Mouse (Mus musculus) cortical plate, adult 2 months (tissue): ENCODE results near the gene Pnkd. TPM values are rescaled to one million over a fixed set of nuclear protein-coding genes. Genes with fewer than 3 reads are reported as not detected.

Experiments
- H3K27ac ChIP-seq: fragments of 200-500 bp; 2 replicates; pipeline ENCODE4 v1.5.1; 2012; ENCODE audit warnings: low read length, control low read depth, inconsistent platforms; ENCODE audit not compliant: insufficient read depth
- H3K4me1 ChIP-seq: fragments of 200-500 bp; 2 replicates; pipeline ENCODE4 v1.6.1; 2011; ENCODE audit warnings: low read length; ENCODE audit not compliant: control insufficient read depth, insufficient read depth
- H3K4me3 ChIP-seq: fragments of 200-500 bp; 2 replicates; pipeline ENCODE4 v1.5.1; 2011; ENCODE audit warnings: mild to moderate bottlenecking, low read length, control low read depth; ENCODE audit not compliant: insufficient read depth
- CTCF ChIP-seq: fragments of 200-500 bp; IDR thresholded peaks from 2 replicates; pipeline ENCODE4 v1.5.1; 2011; ENCODE audit warnings: mild to moderate bottlenecking, control low read depth, low read length; ENCODE audit not compliant: insufficient read depth; ENCODE audit errors: extremely low read depth
- POLR2A ChIP-seq: fragments of 200-500 bp; IDR thresholded peaks from 2 replicates; pipeline ENCODE4 v1.6.1; 2011; ENCODE audit warnings: mild to moderate bottlenecking, low read length, control low read depth; ENCODE audit not compliant: insufficient read depth; ENCODE audit errors: extremely low read depth
- polyA plus RNA-seq: library from polyadenylated mRNA; depleted of rRNA; stranded (reverse); fragments of >200 nt; gene quantifications from 2 replicates; pipeline ENCODE4 v1.2.3, GENCODE M21; 2012

The Pnkd gene
- polyA plus RNA-seq, 1 experiment = 138 TPM

DNA sequence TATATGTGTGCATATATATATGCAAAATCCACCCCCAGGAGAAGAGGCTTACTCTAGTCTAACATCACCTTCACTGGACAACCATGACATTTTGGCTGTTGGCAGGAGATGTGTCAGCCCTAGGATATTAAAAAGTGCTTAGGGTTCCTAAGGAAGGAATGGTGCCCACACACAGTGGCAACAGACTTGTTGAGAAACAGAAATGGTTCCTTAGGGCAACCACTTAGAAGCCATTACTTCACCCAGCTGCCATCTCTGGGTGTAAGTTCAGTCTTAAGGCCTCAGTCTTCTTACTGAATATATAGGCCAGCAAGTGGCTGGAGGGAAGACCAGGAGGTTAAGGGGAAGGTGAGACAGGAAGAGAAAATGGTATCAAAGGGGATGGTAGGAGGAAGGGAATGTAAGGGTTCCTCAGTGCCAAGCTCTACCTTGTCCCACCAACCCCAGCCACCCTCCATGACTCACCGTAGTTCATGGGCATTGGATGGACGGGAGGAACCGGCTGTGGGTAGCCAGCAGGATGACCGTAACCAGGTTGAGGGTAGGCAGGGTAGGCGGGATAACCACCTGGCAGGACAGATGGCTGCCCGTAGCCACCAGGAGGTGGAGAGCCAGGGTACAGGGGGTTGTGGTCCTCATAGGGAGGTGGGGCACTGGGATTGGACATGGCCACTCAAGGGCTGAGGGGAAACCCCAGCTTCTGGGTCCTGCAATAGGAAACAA is 10.2 kb downstream of the Pnkd start:
- H3K4me1 ChIP-seq = peaks cover 21% of the 10 kb centered on the region
- H3K4me3 ChIP-seq = no peak overlapping the region
- no peak for TF ChIP-seq CTCF
- no peak for TF ChIP-seq POLR2A

DNA sequence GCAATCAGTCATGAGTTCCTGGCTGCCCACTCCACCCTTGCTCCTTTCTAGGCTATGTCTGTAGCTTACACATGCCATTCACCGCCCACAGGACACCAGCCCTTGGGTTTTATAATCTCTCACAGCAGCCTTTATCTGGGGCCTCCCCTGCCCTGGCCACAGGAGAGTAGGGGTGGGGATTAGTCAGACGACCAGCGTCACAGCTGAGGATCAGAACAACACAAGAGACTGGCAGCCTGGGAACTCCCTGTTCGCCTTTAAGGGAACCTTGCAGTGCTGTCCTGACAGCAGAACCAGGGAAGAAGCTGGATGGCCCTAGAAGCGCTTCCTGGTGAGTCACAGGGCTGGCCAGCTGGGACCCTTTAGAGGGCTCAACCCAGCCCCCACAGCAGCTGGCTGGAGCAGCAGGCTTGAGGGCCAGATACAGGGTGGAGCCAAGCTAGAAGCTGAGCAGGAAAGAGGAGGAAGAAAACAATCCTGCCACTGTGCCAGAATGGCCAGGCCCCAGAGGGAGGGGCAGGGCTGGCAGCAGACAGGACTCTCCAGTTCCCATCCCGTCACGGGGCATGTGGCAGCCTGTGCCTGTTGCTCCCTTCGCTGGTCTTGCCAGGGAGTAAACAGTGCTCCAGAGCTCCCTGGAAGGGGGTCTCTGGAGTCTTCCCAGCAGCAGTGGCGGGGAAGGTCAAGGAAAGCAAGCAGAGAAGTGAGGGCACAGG is 10.9 kb downstream of the Pnkd start:
- Histone ChIP-seq H3K4me3 (no peak overlapping the region), H3K27ac (peak overlapping the region; percentile 97), H3K4me1 (peaks cover 18% of the 10 kb centered on the region)
- TF ChIP-seq CTCF = no peak
- TF ChIP-seq POLR2A = 0 out of 2 replicates have a peak, but pooled peaks have one; percentile 8

More for the DNA sequence above, 10.2 kb downstream of the Pnkd start:
- H3K27ac ChIP-seq = peak overlapping the region; percentile 97

DNA sequence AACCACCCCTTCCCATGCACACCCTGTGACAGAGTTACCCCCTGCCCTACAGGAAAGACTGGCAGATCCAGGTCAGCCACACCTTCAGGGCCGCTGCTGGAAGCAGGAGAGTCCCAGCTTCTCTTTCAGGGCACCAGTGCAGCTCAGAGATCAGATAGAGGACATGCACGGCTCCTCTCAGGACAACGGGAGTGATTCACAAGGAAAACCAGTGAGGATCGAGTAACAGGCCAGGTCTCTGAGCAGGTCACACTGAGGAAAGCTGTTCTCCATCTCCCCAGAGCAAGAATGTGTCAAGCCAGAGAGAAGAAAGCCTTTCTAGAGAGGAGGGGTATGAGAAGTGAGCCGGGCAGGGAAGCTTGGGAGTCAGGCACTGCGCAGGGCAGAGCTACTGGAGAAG is 11.7 kb downstream of the Pnkd start:
- Histone ChIP-seq H3K4me3 (no peak overlapping the region), H3K27ac (peak overlapping the region; percentile 97), H3K4me1 (peaks cover 16% of the 10 kb centered on the region)
- no peak for TF ChIP-seq POLR2A
- no peak for TF ChIP-seq CTCF

DNA sequence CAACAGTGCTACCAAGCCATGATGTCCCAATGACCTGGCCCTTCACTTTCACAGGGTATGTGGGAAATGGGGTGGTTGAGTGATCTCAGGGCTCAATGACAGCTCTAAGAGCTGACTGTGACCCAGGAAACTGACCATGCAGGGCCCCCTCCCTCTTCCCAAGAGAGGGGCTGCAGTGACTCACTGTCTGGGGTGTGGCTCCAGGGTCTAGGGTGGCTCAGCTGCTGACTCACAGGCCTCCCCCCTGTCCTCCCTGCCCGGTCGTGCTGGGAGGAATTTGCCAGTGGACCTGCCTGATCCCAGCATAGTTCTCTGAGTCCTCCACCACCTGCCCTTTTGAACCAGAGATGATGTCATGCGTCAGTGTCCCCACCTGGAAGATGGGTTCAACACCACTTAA is 12.5 kb downstream of the Pnkd start:
- no peak for TF ChIP-seq CTCF
- no peak for TF ChIP-seq POLR2A
- H3K4me3 ChIP-seq = no peak overlapping the region
- peaks cover 16% of the 10 kb centered on the region for H3K4me1 ChIP-seq
- peak overlapping the region; percentile 47 for H3K27ac ChIP-seq

DNA sequence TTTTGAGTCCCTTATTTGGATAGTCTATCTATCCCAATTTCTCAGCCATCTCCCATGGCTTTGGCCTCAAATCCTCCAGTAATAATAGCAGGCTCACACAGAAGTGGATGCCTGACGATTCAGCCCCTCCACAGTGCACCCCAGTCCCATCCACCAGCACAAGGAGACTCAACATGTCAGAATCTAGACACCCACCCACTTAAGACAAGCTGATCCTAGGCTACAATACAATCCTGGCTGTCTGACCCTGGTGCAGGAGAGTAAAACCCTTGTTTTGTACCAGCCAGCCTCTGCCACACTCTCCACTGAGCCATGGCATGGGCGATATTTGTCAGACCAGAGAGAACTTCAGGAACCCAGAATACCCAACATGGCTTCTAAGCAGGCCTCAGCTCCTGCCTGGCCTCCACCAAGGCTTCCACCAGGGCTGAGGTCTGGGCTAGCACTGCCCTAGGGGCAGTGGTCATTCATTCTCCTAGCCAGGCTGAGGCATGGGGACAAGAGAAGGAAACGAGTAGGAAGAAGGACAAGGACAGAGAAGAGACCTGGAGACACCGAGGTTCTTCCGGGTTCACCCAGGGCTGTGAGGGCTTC is 13.5 kb downstream of the Pnkd start:
- no peak for TF ChIP-seq CTCF
- peaks cover 15% of the 10 kb centered on the region for H3K4me1 ChIP-seq
- H3K27ac ChIP-seq = peak overlapping the region; percentile 44
- H3K4me3 ChIP-seq = no peak overlapping the region

DNA sequence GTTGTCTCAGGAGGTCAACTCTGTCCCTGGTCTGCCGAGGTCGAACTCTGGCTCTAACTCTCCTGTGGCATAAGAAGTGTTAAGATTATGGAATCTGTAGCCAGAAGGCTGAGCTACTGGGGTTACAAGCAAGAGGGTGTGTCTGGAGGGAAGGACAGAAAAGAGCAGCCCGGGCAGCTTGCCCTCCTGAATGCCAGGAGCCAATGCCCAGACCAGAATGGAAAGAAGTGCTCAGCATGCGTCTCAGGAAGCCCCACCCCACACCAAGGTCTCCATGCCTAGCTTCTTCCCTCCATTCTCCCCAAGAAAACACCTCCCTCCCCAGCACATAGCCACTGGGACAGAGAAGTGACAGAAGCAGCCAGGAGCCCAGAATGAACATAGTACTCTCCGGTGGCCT is 14.3 kb downstream of the Pnkd start:
- Histone ChIP-seq H3K4me1 (peaks cover 15% of the 10 kb centered on the region), H3K27ac (peak overlapping the region; percentile 44; the same call in 1 of the 2 replicates), H3K4me3 (no peak overlapping the region)
- TF ChIP-seq POLR2A (no peak), CTCF (no peak)

DNA sequence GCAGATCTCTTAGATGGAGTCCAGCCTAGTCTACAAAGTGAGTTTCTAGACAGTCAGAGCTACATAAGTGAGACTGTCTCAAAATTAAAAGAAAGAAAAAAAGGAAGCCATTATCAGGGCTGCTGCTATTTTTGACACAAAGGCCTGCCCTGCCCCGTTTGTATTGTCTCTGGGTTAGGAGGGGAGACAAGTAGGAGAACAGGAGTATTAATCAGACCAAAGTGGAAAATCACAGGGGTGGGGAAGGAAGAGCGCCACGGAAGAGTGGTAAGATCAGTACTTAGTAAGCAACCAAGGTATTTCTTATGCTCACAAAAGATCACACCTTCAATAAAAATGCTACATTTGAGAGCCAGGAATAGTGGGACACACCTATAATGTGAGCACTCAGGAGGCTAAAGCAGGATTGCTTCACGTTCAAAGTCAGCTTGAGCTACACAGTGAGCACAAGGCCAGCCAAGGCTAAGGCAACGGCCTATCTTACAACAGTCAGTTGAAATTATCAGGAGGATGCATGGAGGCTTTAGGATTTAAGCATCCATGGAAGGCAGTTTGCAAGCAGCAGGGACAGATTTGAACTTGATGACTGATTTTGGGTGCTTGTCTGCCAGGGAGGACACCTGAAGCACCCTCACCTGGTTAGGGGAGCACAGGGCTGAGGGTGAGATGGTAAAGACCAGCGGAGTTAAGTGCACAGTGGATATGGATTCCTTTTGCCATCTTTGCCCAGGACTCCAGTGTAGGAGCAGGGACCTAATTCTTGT is 15.8 kb downstream of the Pnkd start:
- TF ChIP-seq CTCF = no peak
- no peak for TF ChIP-seq POLR2A
- Histone ChIP-seq H3K27ac (peak overlapping the region; percentile 33), H3K4me3 (no peak overlapping the region), H3K4me1 (peaks cover 6% of the 10 kb centered on the region)

DNA sequence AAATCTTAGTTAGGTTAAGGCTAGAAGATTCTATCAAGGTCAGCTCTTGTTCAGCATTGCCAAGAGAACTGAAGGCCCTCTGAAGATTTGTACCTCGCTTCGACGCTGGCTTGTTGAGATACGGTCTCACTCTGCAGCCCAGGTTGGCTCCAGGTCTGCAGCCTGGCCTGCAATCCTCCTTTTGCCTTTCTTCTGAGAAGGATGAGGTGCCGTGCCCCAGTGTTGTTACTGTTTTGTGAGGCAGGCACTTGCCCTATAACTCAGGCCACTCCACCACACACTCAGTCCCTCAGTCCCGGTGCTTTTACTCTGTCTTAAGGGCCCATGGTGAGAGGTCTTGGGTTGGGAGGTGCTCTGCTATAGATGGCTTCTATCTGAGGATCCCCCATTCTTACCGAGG is 17.5 kb downstream of the Pnkd start:
- Histone ChIP-seq H3K4me1 (0 out of 2 replicates have a peak, but pooled peaks cover 2% of the 10 kb centered on the region), H3K4me3 (no peak overlapping the region), H3K27ac (0 out of 2 replicates have a peak overlapping the region, but pooled peaks have one; percentile 17)
- no peak for TF ChIP-seq POLR2A
- TF ChIP-seq CTCF = no peak

DNA sequence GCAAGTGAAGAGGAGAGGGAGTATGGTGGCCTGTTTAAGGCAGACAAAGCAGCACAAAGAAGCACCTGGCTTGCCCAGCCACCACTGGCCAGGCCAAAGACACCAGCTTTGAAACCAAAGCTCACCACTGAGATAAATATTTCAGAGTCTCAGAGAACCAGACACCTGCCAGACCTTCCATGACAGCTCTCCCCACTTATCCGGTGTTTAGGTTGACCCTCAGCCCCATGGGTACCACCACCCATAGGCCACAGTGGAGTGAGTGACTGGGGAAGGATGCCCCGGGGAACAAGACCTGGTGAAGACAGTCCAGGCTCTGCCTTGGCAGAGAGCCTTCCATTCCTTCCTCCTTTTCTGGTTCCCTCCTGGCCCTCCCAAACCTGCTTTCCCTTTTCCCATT is 18.1 kb downstream of the Pnkd start:
- Histone ChIP-seq H3K4me1 (0 out of 2 replicates have a peak, but pooled peaks cover 2% of the 10 kb centered on the region), H3K27ac (no peak overlapping the region), H3K4me3 (peak overlapping the region; percentile 72; the same call in 1 of the 2 replicates)
- no peak for TF ChIP-seq CTCF
- TF ChIP-seq POLR2A = no peak
